Mouse (Mus musculus) spleen, postnatal 10 days (tissue): ENCODE data around the gene Prf1.

Experiments
- DNase-seq, 2 experiments: peaks; one replicate each; pipeline ENCODE4 v3.0.0; 2021 to 2022; ENCODE audit warnings: low spot score in 2 of 2

Gene Prf1

GRCm38 (mm10) chr10:61339216-61339615 lies 41.6 kb downstream of the Prf1 start:
- no peak for DNase-seq

GRCm38 (mm10) chr10:61340247-61340646 lies 42.6 kb downstream of the Prf1 start:
- DNase-seq, result no peak

- DNase-seq, result no peak
These were observed 43.4 kb downstream of the Prf1 start for GRCm38 (mm10) chr10:61341045-61341444.

- DNase-seq, result peak; percentile 47 to 80
These were observed 43.9 kb downstream of the Prf1 start for GRCm38 (mm10) chr10:61341557-61341956.

- DNase-seq, result no peak
These were observed 45.1 kb downstream of the Prf1 start for GRCm38 (mm10) chr10:61342750-61343149.

- peak; percentile 52 to 81 for DNase-seq
These were observed 46.3 kb downstream of the Prf1 start for GRCm38 (mm10) chr10:61343950-61344349.

- DNase-seq, result no peak
These were observed 47.5 kb downstream of the Prf1 start for GRCm38 (mm10) chr10:61345179-61345578.

- no peak for DNase-seq
These were observed 48.7 kb downstream of the Prf1 start for GRCm38 (mm10) chr10:61346374-61346773.

- DNase-seq, result no peak
These were observed 53.6 kb downstream of the Prf1 start for GRCm38 (mm10) chr10:61351216-61351615.
